Mouse (Mus musculus) spleen, adult 12 weeks (tissue): ENCODE measurements around the gene Slc25a19.

Experiments
- DNase-seq: peaks from one replicate; pipeline ENCODE4 v3.0.0; 2022; ENCODE audit warnings: low spot score

Slc25a19 gene

DNA sequence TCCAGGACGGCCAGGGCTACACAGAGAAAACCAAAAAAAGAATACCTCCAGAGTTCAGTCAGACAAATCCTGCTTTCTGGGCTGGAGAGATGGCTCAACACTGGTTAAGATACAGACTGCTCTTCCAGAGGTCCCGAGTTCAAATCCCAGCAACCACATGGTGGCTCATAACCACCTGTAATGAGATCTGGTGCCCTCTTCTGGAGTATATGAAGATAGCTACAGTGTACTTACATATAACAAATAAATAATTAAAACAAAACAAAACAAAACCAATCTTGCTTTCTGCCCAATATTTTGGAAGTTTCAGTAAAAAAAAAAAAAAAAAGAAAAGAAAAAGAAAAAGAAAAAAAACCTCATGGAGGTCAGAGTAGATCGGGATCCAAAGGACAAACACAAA lies 32.9 kb downstream of the Slc25a19 start:
- no peak for DNase-seq

GRCm38 (mm10) chr11:115590526-115591075 lies 37.5 kb downstream of the Slc25a19 start:
- DNase-seq = no peak

DNA sequence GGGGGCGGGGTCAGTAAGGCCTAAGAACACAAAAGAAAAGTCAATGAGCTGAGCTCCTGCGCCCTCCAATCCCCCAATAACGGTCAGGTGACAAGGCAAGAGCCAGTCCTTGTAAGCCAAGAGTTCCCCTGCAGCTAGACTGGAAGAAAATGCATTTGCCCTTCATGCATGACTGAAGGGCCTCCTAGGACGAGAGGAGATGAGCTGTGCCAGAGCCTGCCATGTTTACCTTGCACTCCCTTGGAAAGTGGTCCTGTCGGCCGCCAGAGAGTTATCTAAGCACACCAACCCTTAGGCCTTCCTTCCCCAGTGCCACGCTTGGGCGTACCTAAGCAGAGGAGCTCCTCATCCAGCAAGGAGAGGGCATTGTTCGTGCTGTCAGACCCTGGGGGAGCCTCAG lies 40.1 kb downstream of the Slc25a19 start:
- DNase-seq = no peak

- DNase-seq = no peak
Observed at GRCm38 (mm10) chr11:115586403-115586802, 41.7 kb downstream of the Slc25a19 start.

DNA sequence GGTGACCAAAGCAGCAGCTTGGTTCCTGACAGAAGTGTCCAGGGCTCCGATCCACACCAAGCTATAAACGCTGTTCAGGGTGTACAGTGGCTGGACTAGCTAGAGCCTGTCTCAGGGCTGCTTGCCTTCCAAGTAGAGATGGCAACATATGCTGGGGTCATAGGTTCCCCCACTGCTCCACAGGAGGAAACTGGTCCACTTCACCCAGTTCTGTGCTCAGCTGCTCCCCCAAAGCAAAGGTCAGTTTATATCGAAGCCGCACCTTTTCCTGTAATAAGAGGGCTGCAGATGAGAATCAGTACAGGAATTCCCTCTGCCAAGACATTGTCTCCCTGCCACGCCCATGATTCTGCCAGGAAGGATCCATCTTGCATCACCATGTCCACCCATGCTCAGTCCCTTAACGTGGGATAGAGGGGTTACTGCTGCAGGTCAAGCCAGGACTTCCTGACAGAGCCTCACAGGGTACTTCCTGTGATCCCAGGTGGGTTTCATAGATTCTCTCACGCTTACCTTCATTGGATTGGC lies 42.5 kb downstream of the Slc25a19 start:
- no peak for DNase-seq

DNA sequence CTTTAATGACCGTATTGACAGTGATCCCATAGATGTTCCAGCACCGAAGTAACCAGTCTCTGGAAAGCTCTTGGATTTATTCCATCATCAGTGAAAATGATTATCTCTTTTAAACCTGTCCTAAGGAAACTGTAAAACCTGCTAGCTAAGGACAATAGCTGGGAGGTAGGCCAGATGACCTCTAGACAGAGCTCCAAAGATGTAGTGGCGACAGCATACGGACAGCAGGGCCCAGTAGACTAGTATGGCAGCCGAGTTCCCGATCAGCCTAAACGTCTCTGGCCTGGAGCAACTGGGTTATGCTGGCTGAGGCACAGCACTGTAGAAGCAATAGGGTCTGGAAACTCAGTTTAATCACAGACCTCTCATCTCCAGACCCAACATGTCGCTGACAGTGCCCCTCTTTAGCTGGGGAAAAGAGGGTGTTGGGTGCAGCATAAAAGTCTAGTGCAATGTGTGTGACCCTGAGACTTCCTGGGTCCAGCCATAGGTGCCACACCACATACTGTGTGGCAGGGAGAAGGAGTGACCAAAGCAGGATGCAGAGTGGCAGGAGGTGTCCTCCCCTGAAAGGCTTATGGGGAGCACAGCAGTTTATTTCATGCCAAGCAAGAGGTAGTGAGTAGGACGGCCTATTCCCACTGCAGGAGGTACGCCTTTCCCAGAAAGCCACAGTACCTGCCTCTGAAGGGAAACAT lies 43.6 kb downstream of the Slc25a19 start:
- no peak for DNase-seq

DNA sequence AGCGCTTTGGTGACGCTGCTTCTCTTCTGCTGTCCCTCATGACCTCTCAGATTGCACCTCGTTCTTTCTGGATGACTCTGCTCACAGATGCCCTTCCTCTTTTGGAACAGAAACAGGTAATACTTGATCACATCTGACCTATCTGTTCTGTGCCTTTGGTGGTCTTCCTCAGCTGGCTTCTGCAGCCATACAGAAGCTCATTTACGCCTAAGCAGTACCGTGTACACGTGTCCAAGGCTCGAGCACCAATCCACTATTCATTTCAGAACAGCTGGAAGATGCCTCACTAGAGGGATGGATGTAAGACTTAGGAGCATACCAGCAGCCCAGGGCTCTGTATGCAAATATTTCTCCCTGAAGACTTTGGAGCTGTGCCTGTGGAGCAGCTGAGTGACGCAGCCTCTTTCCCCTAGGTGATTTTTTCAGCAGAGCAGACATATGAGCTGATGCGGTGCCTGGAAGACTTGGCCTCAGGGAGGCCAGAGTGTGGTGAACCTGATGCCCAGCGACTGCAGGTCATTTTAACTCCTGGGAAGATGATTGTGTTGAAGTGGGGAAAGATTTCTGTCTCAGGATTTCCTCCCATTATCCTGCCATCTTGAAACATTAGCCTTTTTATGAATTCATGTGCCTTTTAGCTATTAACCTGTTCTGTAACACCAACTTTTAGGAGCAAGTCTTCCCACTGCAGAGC lies 45.0 kb downstream of the Slc25a19 start:
- no peak for DNase-seq

DNA sequence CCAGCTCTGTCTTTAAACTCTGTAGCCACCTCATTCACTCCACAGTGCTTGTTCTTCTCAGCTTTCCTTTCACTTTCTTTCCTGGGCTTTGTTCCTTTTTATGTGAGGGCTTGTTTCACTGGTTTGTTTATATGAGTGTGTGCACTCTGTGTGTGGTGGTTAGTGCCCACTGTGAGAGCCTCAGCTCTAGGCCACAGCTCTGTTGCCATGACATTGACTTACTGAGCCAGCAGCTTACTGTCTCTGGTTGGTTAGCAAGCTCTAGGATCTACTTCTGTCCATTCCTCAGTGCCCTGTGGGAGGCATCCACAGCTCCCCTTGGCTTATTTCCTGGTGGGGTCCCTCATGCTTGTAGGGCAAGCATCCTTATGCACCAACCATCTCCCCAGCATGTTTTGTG lies 49.0 kb downstream of the Slc25a19 start:
- no peak for DNase-seq

- DNase-seq = no peak
Observed at GRCm38 (mm10) chr11:115564961-115565360, 63.1 kb downstream of the Slc25a19 start.
